In the genomic region with DNA sequence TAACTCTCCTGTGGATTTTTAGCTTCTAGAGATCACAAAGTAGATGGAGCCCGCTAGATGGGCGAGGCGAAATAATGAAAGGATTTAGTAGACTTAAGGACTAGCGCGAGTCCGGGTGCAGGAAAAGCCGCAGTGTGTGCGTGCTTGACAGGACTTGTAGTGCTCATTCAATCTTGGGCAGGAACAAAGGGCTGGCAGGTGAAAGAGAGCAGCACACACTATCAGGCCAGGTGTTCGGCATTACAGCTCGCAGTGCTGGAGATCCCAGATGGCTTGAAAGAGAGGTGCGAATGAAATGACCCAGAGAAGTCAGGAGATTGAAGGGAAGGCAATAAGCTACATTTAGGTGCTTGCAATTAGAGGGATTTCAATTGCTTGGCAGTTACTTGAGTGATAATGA, we compare ENCODE assay signal across 8 mouse cellular contexts. TPM values are rescaled to one million over a fixed set of nuclear protein-coding genes. Genes with fewer than 3 reads are reported as not detected.
A peak's percentile ranks its signal among the peaks of the same experiment; 100 is the strongest.
DNase-seq lines count a peak whose midpoint lies in the region; ATAC-seq and TF ChIP-seq lines count a peak whose summit lies in the region.

No protein-coding gene starts in this region.

- no peaks in the 10 kb centered on the region for H3K4me1 ChIP-seq in kidney, postnatal 0 days (replicated peaks; ENCODE audit: insufficient read depth, low read length)
- no peaks in the 10 kb centered on the region for H3K4me1 ChIP-seq in embryonic facial prominence, embryonic 11.5 days (ENCODE audit: control insufficient read depth, insufficient read depth, low read length)
- H3K4me1 ChIP-seq in midbrain, embryonic 10.5 days, result peaks cover 24% of the 10 kb centered on the region

- no peak for ATAC-seq in kidney, postnatal 0 days (replicated peaks; ENCODE audit: low FRiP score, low read depth)
- ATAC-seq in embryonic facial prominence, embryonic 11.5 days (replicated peaks; ENCODE audit: insufficient number of reproducible peaks, low FRiP score, low TSS enrichment, low read depth), result peak; percentile 82

- TF ChIP-seq CTCF in kidney, postnatal 0 days (IDR thresholded peaks at IDR 0.05; ENCODE audit: low read depth), result no peak

- 0 out of 2 replicates have a peak overlapping the region, but pooled peaks have one; percentile 17 for H3K4me3 ChIP-seq in kidney, postnatal 0 days (replicated peaks; ENCODE audit: low read depth, low read length)
- no peak overlapping the region for H3K4me3 ChIP-seq in embryonic facial prominence, embryonic 11.5 days (ENCODE audit: low read depth, low read length)
- peak overlapping the region; percentile 38 for H3K4me3 ChIP-seq in midbrain, embryonic 10.5 days

- DNase-seq in kidney, postnatal 0 days (ENCODE audit: low spot score), result no peak
- no peak for DNase-seq in kidney, adult 11 months
- peak; percentile 49 for DNase-seq in embryonic facial prominence, embryonic 11.5 days (ENCODE audit: low spot score)
- peak; percentile 1 to 5 for DNase-seq in heart, postnatal 36 days
- peak; percentile 29 for DNase-seq in midbrain, embryonic 10.5 days (ENCODE audit: low spot score)
- DNase-seq in urinary bladder, postnatal 36 days (ENCODE audit: low spot score in 2 of 2), result no peak
- no peak for DNase-seq in ovary, postnatal 14 days (ENCODE audit: low spot score)
- no peak for DNase-seq in lung, postnatal 25 days (ENCODE audit: low spot score)

- H3K9ac ChIP-seq in kidney, postnatal 0 days (ENCODE audit: low read depth, low read length), result no peak overlapping the region
- H3K9ac ChIP-seq in embryonic facial prominence, embryonic 11.5 days (replicated peaks; ENCODE audit: low read length), result no peak overlapping the region

- H3K9me3 ChIP-seq in kidney, postnatal 0 days (replicated peaks; ENCODE audit: low read length), result no peaks in the 10 kb centered on the region
- no peaks in the 10 kb centered on the region for H3K9me3 ChIP-seq in embryonic facial prominence, embryonic 11.5 days (replicated peaks; ENCODE audit: control insufficient read depth, low read length)
- H3K9me3 ChIP-seq in midbrain, embryonic 10.5 days (replicated peaks), result no peaks in the 10 kb centered on the region

- no peak overlapping the region for H3K27ac ChIP-seq in kidney, postnatal 0 days
- H3K27ac ChIP-seq in embryonic facial prominence, embryonic 11.5 days (replicated peaks; ENCODE audit: low read depth, low read length), result no peak overlapping the region
- H3K27ac ChIP-seq in midbrain, embryonic 10.5 days (replicated peaks), result peak overlapping the region; percentile 75

- intact Hi-C loops in heart, postnatal 36 days (cut with DNase I), result no loop called here

- WGBS in kidney, postnatal 0 days, result 37% methylated on average over 11 of the region's 11 CpGs
- WGBS in embryonic facial prominence, embryonic 11.5 days, result 55% methylated on average over 11 of the region's 11 CpGs
- 42% methylated on average over 11 of the region's 11 CpGs for WGBS in midbrain, embryonic 10.5 days

- no peaks in the 10 kb centered on the region for H3K27me3 ChIP-seq in kidney, postnatal 0 days (ENCODE audit: insufficient read depth, low read length)
- H3K27me3 ChIP-seq in embryonic facial prominence, embryonic 11.5 days (ENCODE audit: control insufficient read depth, insufficient read depth, low read length), result no peaks in the 10 kb centered on the region
- H3K27me3 ChIP-seq in midbrain, embryonic 10.5 days (ENCODE audit: low read depth, poor library complexity, severe bottlenecking), result no peaks in the 10 kb centered on the region

- H3K36me3 ChIP-seq in kidney, postnatal 0 days (ENCODE audit: insufficient read depth, low read length), result no peaks in the 10 kb centered on the region
- no peaks in the 10 kb centered on the region for H3K36me3 ChIP-seq in embryonic facial prominence, embryonic 11.5 days (replicated peaks; ENCODE audit: control insufficient read depth, insufficient read depth, low read depth, low read length)
- H3K36me3 ChIP-seq in midbrain, embryonic 10.5 days, result no peaks in the 10 kb centered on the region

- peak overlapping the region; percentile 45 for H3K4me2 ChIP-seq in kidney, postnatal 0 days (ENCODE audit: low read length)
- no peak overlapping the region for H3K4me2 ChIP-seq in embryonic facial prominence, embryonic 11.5 days (ENCODE audit: low read depth, low read length)

RNA-seq across cellular contexts. Expression of a gene that starts 46.2 kb away (rescaled TPM):
- 2.9 and 4.1 TPM in 2 replicates for polyA plus RNA-seq in kidney, postnatal 0 days (2015; fragmentation: Nextera tagmentation; extraction: Ambion mirVana)
- polyA plus RNA-seq in embryonic facial prominence, embryonic 11.5 days (2014; fragmentation: Nextera tagmentation; extraction: Ambion mirVana), result 9.8 and 10.7 TPM in 2 replicates
- total RNA-seq in heart, postnatal 36 days (2021), result 1 to 10 TPM; 2.2 to 2.5 TPM
- 18.2 and 23.4 TPM in 2 replicates for polyA plus RNA-seq in midbrain, embryonic 10.5 days (2016; fragmentation: Nextera tagmentation; extraction: Ambion mirVana)

Comparison
In these comparisons a context has a peak if more than half of its experiments do, and no peak if none do; other contexts are left out.
1. DNase-seq: peak in embryonic facial prominence, embryonic 11.5 days (single experiment), heart, postnatal 36 days (2 of 2) and midbrain, embryonic 10.5 days (single experiment); none in kidney, postnatal 0 days (single experiment), kidney, adult 11 months (single experiment), urinary bladder, postnatal 36 days (0 of 2), ovary, postnatal 14 days (single experiment) and lung, postnatal 25 days (single experiment).